Mouse (Mus musculus) G1E (cell line): Measurements from ENCODE around the gene Armh4.

ENCODE experiments used
- CTCF ChIP-seq: IDR thresholded peaks from 2 replicates; pipeline ENCODE4 v1.5.1; 2012; ENCODE audit warnings: low read depth, low read length, inconsistent platforms, mixed read lengths
- GATA1 ChIP-seq: IDR thresholded peaks from 2 replicates; pipeline ENCODE4 v1.6.1; 2012; ENCODE audit warnings: borderline replicate concordance, low read length, inconsistent platforms, mixed read lengths

DNA sequence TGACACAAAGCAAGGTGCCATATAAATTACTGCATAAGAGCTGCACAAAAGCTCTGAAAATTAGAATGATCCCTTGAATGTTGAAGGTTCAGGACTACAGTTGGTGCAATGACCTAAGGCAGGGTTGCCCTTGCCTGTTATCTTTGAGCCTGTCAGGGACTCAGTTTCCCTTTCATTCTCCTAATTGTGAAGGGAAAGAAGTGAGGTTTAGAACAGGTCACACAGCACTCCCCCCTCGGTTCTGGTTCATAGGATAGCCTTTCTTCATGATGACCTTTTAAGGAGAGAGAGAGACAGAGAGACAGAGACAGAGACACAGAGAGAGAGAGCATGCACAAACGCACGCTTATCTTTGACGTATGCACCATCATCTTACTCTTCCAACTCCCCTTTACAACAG is 683 bp upstream of the Armh4 start:
- TF ChIP-seq CTCF (no peak), GATA1 (no peak)
